Mouse (Mus musculus): ENCODE data around the gene Fcrl5.

DNA sequence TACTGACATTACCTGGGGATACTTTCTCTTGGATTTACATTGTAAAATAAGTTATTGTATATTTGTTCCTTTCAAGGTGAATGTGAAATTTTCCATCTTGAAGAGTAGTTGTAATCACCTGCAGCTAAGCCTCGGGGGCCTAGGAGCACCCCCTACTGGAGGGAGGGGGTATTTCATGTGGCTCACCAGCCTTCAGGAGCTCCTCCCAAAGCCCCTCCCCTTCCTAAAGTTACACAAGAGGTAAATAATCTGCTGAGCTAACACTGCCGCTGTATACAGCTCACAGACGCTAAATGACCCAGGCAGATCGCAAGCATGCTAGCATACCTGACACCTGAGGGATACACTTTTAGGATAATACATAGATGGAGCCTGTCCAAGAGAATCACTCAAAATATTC, 27.4 kb upstream of the Fcrl5 start:
- peak; percentile 67 for TF ChIP-seq CTCF (IDR thresholded peaks at IDR 0.05)
- no peak for TF ChIP-seq POLR2A (IDR thresholded peaks at IDR 0.05; ENCODE audit: insufficient read depth, low read depth, low read length)
- TF ChIP-seq EP300 (IDR thresholded peaks at IDR 0.05; ENCODE audit: insufficient read depth, low read depth, low read length), result no peak

All from heart, adult 2 months (tissue).